Mouse (Mus musculus) limb, embryonic 14.5 days (tissue): ENCODE measurements at regions not wholly inside any gene's neighbourhood (a gene's known extent, or its start where the extent isn't known, plus 50 kb on each side); places are given as distances from the start of the nearest gene placed in this dataset.

Experiments used
- ATAC-seq: fragments of 200-750 bp; cut with Nextera tagmentation; 2 replicates; pipeline ENCODE4 v1.8.0; 2017; ENCODE audit warnings: low read depth, moderate number of reproducible peaks, moderate TSS enrichment; ENCODE audit not compliant: low FRiP score
- DNase-seq: peaks from one replicate; pipeline ENCODE4 v3.0.0-alpha.2; 2015; ENCODE audit warnings: low spot score
- H3K27ac ChIP-seq: fragments of 300-500 bp; sonication (generic); replicated peaks from 2 replicates; pipeline ENCODE4 v1.5.1; 2014; ENCODE audit warnings: low read depth, mild to moderate bottlenecking, low read length, moderate library complexity, mixed read lengths
- H3K27me3 ChIP-seq: fragments of 300-500 bp; sonication (generic); 2 replicates; pipeline ENCODE4 v1.6.1; 2014; ENCODE audit warnings: low read length, mixed read lengths; ENCODE audit not compliant: control insufficient read depth, insufficient read depth
- H3K36me3 ChIP-seq: fragments of 300-500 bp; sonication (generic); 2 replicates; pipeline ENCODE4 v1.6.1; 2014; ENCODE audit warnings: mild to moderate bottlenecking, low read length, moderate library complexity, mixed read lengths; ENCODE audit not compliant: control insufficient read depth, insufficient read depth
- H3K4me1 ChIP-seq: fragments of 300-500 bp; sonication (generic); 2 replicates; pipeline ENCODE4 v1.6.1; 2014; ENCODE audit warnings: antibody characterized with exemption, low read length, mixed read lengths; ENCODE audit not compliant: control insufficient read depth, insufficient read depth
- H3K4me2 ChIP-seq: fragments of 300-500 bp; sonication (generic); replicated peaks from 2 replicates; pipeline ENCODE4 v1.6.1; 2014; ENCODE audit warnings: low read depth, mild to moderate bottlenecking, low read length, moderate library complexity; ENCODE audit not compliant: severe bottlenecking
- H3K4me3 ChIP-seq: fragments of 300-500 bp; sonication (generic); replicated peaks from 2 replicates; pipeline ENCODE4 v1.5.1; 2014; ENCODE audit warnings: low read length
- H3K9ac ChIP-seq: fragments of 300-500 bp; sonication (generic); 2 replicates; pipeline ENCODE4 v1.6.1; 2014; ENCODE audit warnings: mild to moderate bottlenecking, low read depth, low read length, moderate library complexity; ENCODE audit not compliant: severe bottlenecking
- H3K9me3 ChIP-seq: fragments of 300-500 bp; sonication (generic); 2 replicates; pipeline ENCODE4 v1.6.1; 2016; ENCODE audit warnings: low read length; ENCODE audit not compliant: control insufficient read depth
- POLR2A ChIP-seq: fragments of 200-500 bp; IDR thresholded peaks from 2 replicates; pipeline ENCODE4 v1.8.0; 2012; ENCODE audit warnings: inconsistent platforms, mild to moderate bottlenecking, moderate library complexity, borderline replicate concordance; ENCODE audit not compliant: insufficient read depth, insufficient read length; ENCODE audit errors: extremely low read depth
- WGBS: fragments of 180-500 bp; shearing (Covaris S2); extraction: QIAGEN DNeasy Blood & Tissue Kit; methylation state at CpG from one replicate; pipeline ENCODE4 v1.1.7; 2014; 5-methylcytosine and 5-hydroxymethylcytosine counted together

DNA sequence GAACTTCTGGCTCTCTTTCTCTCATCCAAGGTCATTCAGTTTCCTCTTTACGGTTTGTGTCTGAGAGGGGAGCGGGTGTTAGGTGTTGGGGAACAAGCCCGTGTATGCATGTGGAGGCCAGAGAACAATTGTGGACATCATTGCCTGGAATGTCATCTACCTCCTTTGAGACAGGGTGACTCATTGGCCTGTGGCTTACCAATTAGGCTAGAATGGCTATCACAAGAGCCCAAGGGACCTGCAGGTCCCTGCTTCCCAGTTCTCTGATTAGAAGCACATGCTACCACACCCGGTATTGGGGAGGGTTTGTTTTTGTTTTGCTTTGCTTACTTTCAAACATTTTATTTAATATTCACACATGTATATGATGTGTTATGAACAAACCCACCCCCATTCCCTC is 216.0 kb downstream of the Lmo4 start:
- Histone ChIP-seq H3K36me3 (no peaks in the 10 kb centered on the region), H3K9ac (no peak overlapping the region)
- WGBS: 90% methylated on average over 4 of the region's 4 CpGs

DNA sequence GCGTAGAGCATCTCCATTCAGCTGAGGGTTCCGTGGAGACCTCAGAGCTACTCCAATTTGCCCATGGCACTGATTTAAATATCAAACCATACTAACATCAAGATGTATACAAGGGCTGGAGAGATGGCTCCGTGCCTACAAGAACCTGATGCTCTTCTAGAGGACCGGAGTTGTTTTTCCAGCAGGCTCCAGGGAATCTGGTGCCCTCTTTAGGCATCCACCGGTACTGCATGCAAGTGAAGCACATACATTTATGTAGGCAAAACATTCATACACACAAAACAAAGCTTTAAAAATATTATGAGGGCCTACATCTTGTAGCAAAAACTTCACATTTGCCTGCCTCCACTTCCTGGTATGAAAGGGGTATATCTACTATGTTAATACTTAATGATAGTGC is 217.0 kb downstream of the Lmo4 start:
- Histone ChIP-seq H3K4me2 (no peak overlapping the region), H3K27ac (no peak overlapping the region), H3K36me3 (no peaks in the 10 kb centered on the region), H3K9me3 (no peaks in the 10 kb centered on the region), H3K27me3 (no peaks in the 10 kb centered on the region), H3K4me3 (no peak overlapping the region), H3K9ac (no peak overlapping the region), H3K4me1 (no peaks in the 10 kb centered on the region)
- TF ChIP-seq POLR2A: no peak
- DNase-seq: no peak
- WGBS: 93% methylated on average over 5 of the region's 5 CpGs
- no peak for ATAC-seq

More for the DNA sequence above, 216.0 kb downstream of the Lmo4 start:
- no peak overlapping the region for H3K27ac ChIP-seq
- ATAC-seq (no peak), DNase-seq (no peak)
- H3K27me3 ChIP-seq: no peaks in the 10 kb centered on the region
- H3K4me2 ChIP-seq: no peak overlapping the region
- H3K9me3 ChIP-seq: no peaks in the 10 kb centered on the region
- no peak overlapping the region for H3K4me3 ChIP-seq
- no peak for TF ChIP-seq POLR2A
- no peaks in the 10 kb centered on the region for H3K4me1 ChIP-seq

DNA sequence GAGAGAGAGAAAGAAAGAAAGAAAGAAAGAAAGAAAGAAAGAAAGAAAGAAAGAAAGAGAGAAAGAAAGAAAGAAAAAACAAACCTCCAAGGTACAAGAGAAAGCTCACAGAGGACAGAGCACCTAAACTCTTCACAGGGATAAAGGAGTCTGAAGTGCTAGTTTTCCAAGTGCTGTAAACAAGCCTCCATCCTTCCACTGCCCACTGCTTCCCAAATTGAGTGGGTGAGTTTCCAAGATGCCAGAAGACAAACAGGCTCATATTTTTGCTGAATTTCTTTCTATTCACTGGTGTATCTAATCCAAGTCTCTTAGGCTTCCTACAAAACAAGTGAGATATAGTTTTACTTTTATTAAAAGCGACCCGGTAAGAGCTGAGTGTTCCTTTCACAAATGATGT is 218.2 kb downstream of the Lmo4 start:
- no peaks in the 10 kb centered on the region for H3K36me3 ChIP-seq
- H3K9me3 ChIP-seq: no peaks in the 10 kb centered on the region
- H3K27me3 ChIP-seq: no peaks in the 10 kb centered on the region
- 95% methylated on average over 2 of the region's 2 CpGs for WGBS
- ATAC-seq (no peak), DNase-seq (no peak)
- no peak for TF ChIP-seq POLR2A
- H3K4me2 ChIP-seq: no peak overlapping the region
- no peak overlapping the region for H3K9ac ChIP-seq
- no peak overlapping the region for H3K27ac ChIP-seq
- no peak overlapping the region for H3K4me3 ChIP-seq
- no peaks in the 10 kb centered on the region for H3K4me1 ChIP-seq

GRCm38 (mm10) chr3:143986200-143986506 is 218.9 kb downstream of the Lmo4 start:
- H3K27me3 ChIP-seq: no peaks in the 10 kb centered on the region
- H3K9me3 ChIP-seq: no peaks in the 10 kb centered on the region
- WGBS: 79% methylated on average over 5 of the region's 5 CpGs
- no peaks in the 10 kb centered on the region for H3K4me1 ChIP-seq
- DNase-seq (no peak), ATAC-seq (no peak)
- H3K27ac ChIP-seq: no peak overlapping the region
- TF ChIP-seq POLR2A: no peak
- H3K4me3 ChIP-seq: no peak overlapping the region
- H3K36me3 ChIP-seq: no peaks in the 10 kb centered on the region
- H3K9ac ChIP-seq: no peak overlapping the region
- H3K4me2 ChIP-seq: no peak overlapping the region

- ATAC-seq (no peak), DNase-seq (no peak)
- Histone ChIP-seq H3K4me2 (no peak overlapping the region), H3K27ac (no peak overlapping the region), H3K4me3 (no peak overlapping the region), H3K36me3 (no peaks in the 10 kb centered on the region), H3K27me3 (no peaks in the 10 kb centered on the region), H3K4me1 (no peaks in the 10 kb centered on the region), H3K9me3 (no peaks in the 10 kb centered on the region), H3K9ac (no peak overlapping the region)
- TF ChIP-seq POLR2A: no peak
- WGBS: 59% methylated on average over 6 of the region's 6 CpGs
Measured at GRCm38 (mm10) chr3:143985349-143986199, 219.4 kb downstream of the Lmo4 start.

DNA sequence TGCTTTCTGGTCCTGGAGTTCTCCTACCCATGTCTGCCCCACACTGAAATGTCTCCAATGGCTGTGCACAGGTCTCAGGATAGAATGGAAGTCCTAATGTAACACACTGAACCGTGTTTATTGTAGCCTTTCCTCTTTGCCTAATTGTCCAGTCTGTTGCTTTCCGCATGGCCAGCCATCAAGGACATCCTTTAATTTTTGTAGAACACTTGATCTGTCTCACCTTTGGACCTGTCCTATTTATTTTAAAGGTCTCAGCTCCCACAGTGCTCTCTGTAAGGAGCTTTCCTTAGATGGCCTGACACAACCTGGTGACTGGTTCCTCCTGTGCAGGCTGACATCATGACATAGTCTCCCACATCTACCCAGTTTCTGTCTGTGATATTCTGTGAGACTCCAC is 226.3 kb downstream of the Lmo4 start:
- Histone ChIP-seq H3K9me3 (no peaks in the 10 kb centered on the region), H3K4me3 (no peak overlapping the region), H3K4me2 (no peak overlapping the region), H3K36me3 (no peaks in the 10 kb centered on the region), H3K27me3 (no peaks in the 10 kb centered on the region), H3K27ac (no peak overlapping the region), H3K9ac (no peak overlapping the region), H3K4me1 (no peaks in the 10 kb centered on the region)
- ATAC-seq (no peak), DNase-seq (no peak)
- no peak for TF ChIP-seq POLR2A
- WGBS: 91% methylated on average over 2 of the region's 2 CpGs
